Mouse (Mus musculus) liver, embryonic 14.5 days (tissue): ENCODE measurements around the gene Iqschfp. TPM values are rescaled to one million over a fixed set of nuclear protein-coding genes. Genes with fewer than 3 reads are reported as not detected.

Experiments
- ATAC-seq: fragments of 200-750 bp; cut with Nextera tagmentation; 2 replicates; pipeline ENCODE4 v1.8.0; 2017; ENCODE audit warnings: moderate number of reproducible peaks, mild to moderate bottlenecking, moderate library complexity; ENCODE audit not compliant: insufficient read depth
- DNase-seq, 3 experiments: peaks; one replicate each; pipeline ENCODE4 v3.0.0-alpha.2; 2012 to 2013; ENCODE audit warnings: low read depth in 3 of 3, low spot score in 3 of 3
- H3K27ac ChIP-seq: fragments of 300-500 bp; sonication (generic); 2 replicates; pipeline ENCODE4 v1.5.1; 2014; ENCODE audit warnings: moderate library complexity, mild to moderate bottlenecking, control low read depth, inconsistent platforms
- H3K27me3 ChIP-seq: fragments of 300-500 bp; sonication (generic); 2 replicates; pipeline ENCODE4 v1.6.1; 2014; ENCODE audit warnings: mild to moderate bottlenecking, low read length, moderate library complexity; ENCODE audit not compliant: control insufficient read depth, insufficient read depth
- H3K36me3 ChIP-seq: fragments of 300-500 bp; sonication (generic); replicated peaks from 2 replicates; pipeline ENCODE4 v1.6.1; 2014; ENCODE audit warnings: low read depth; ENCODE audit not compliant: control insufficient read depth, insufficient read depth
- H3K4me1 ChIP-seq, 2 experiments: fragments of 200-500 bp in 1 of 2; fragments of 300-500 bp in 1 of 2; sonication (generic) in 1 of 2; replicated peaks; 2 replicates each; pipeline ENCODE4 v1.6.1; 2012 to 2014; ENCODE audit warnings: antibody characterized with exemption in 1 of 2, inconsistent platforms in 1 of 2, low read length in 1 of 2; ENCODE audit not compliant: control insufficient read depth in 2 of 2, insufficient read depth in 2 of 2
- H3K4me2 ChIP-seq: fragments of 300-500 bp; sonication (generic); 2 replicates; pipeline ENCODE4 v1.6.1; 2014; ENCODE audit warnings: low read depth, mild to moderate bottlenecking, control low read depth, moderate library complexity
- H3K4me3 ChIP-seq, 2 experiments: fragments of 200-500 bp in 1 of 2; fragments of 300-500 bp in 1 of 2; sonication (generic) in 1 of 2; 2 replicates each; pipeline ENCODE4 v1.5.1; 2012 to 2014; ENCODE audit warnings: low read depth in 2 of 2, low read length in 2 of 2, mild to moderate bottlenecking in 2 of 2, control low read depth in 1 of 2, inconsistent platforms in 1 of 2, moderate library complexity in 1 of 2; ENCODE audit not compliant: insufficient read depth in 1 of 2
- H3K9ac ChIP-seq: fragments of 300-500 bp; sonication (generic); replicated peaks from 2 replicates; pipeline ENCODE4 v1.6.1; 2014; ENCODE audit warnings: mild to moderate bottlenecking, control low read depth, moderate library complexity
- H3K9me3 ChIP-seq: fragments of 300-500 bp; sonication (generic); 2 replicates; pipeline ENCODE4 v1.6.1; 2016; ENCODE audit warnings: low read length, mixed read lengths; ENCODE audit not compliant: control insufficient read depth
- CTCF ChIP-seq: IDR thresholded peaks from 2 replicates; pipeline ENCODE4 v1.5.1; 2016; ENCODE audit warnings: antibody characterized with exemption, low read depth, control low read depth
- EP300 ChIP-seq: IDR thresholded peaks from 2 replicates; pipeline ENCODE4 v1.6.1; 2016; ENCODE audit warnings: antibody characterized with exemption, low read depth
- WGBS: fragments of 180-500 bp; shearing (Covaris S2); extraction: QIAGEN DNeasy Blood & Tissue Kit; methylation state at CpG from one replicate; pipeline ENCODE4 v1.1.7; 2014; ENCODE audit not compliant: insufficient replicate concordance; 5-methylcytosine and 5-hydroxymethylcytosine counted together
- polyA plus RNA-seq, 2 experiments: library from polyadenylated mRNA; depleted of rRNA in 1 of 2; stranded (reverse) in 1 of 2; unstranded in 1 of 2; fragments of >200 nt; fragmentation: Nextera tagmentation in 1 of 2; extraction: Ambion mirVana in 1 of 2; gene quantifications; 2 replicates each; pipeline versions ENCODE4 v1.2.1 to v1.2.3; 2012 to 2014

Iqschfp gene
- polyA plus RNA-seq, 2 experiments: not detected

DNA sequence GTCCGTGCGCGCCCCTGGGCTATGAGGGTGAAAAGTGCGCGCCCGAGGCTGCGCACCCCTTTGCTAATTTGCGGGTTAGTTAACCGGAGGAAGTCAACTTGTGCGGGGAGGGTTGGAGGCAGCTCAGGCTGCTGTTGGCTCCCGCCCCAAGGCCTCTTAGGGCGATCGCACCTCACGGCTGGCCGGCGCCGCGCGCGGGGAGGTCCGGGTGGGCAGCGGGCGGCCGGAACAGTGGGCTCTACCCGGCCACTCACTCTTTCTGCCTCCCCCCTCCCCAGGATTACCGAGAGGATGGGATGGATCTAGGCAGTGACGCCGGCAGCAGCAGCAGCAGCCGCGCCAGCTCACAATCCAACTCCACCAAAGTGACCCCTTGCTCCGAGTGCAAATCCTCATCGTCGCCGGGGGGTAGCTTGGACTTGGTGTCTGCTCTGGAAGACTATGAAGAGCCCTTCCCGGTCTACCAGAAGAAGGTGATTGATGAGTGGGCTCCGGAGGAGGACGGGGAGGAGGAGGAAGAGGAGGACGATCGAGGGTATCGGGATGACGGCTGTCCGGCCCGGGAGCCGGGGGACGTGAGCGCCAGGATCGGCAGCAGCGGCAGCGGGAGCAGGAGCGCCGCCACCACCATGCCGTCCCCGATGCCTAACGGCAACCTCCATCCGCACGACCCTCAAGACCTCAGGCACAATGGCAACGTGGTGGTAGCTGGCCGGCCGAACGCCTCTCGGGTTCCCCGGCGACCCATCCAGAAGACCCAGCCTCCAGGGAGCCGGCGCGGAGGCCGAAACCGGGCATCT, 602.5 kb downstream of the Iqschfp start:
- Histone ChIP-seq H3K4me2 (peak overlapping the region; percentile 73), H3K9me3 (no peaks in the 10 kb centered on the region), H3K27me3 (peaks cover 38% of the 10 kb centered on the region), H3K4me3 (peak overlapping the region; percentile 49 to 58), H3K4me1 (peaks cover 9 to 21% of the 10 kb centered on the region in 2 experiments; a peak in 3 of 4 replicates), H3K9ac (no peak overlapping the region), H3K27ac (no peak overlapping the region), H3K36me3 (no peaks in the 10 kb centered on the region)
- ATAC-seq: no peak
- under 1% methylated on average over 66 of the region's 68 CpGs for WGBS
- no peak for TF ChIP-seq CTCF
- TF ChIP-seq EP300: no peak
- DNase-seq: no peak

DNA sequence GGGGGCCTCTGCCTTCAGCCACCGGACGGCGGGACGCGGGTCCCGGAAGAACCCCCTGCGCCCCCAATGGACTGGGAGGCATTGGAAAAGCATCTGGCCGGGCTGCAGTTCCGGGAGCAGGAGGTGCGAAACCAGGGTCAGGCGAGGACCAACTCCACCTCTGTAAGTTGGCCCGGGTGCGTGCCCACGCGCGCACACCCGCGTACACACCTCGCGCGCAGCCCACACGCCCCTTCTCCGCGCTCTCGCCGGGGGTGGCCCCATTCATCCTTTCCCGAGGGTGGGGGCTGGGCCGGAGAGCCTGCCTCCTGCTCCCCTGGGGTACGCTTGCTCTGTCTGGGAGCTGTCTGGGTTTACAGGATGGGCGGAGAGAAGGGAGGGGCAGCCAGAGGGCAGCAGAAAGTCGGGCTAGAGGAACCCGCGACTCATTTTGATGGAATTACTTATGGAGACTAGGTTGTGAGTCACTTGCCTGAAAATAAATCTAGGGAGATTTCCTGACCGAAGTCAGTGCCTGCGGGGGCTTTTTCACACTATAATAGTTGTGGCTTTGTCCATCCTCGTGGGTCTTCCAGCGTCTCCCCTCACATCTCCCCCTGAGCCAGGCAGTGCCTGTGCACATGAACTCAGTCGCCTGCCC, 603.2 kb downstream of the Iqschfp start:
- H3K9ac ChIP-seq: no peak overlapping the region
- no peaks in the 10 kb centered on the region for H3K9me3 ChIP-seq
- no peak for ATAC-seq
- peak overlapping the region; percentile 73 for H3K4me2 ChIP-seq
- no peaks in the 10 kb centered on the region for H3K36me3 ChIP-seq
- H3K4me1 ChIP-seq: peaks cover 12 to 26% of the 10 kb centered on the region in 2 experiments; a peak in 3 of 4 replicates
- peaks cover 38% of the 10 kb centered on the region for H3K27me3 ChIP-seq
- DNase-seq: no peak
- no peak for TF ChIP-seq EP300
- TF ChIP-seq CTCF: no peak
- peak overlapping the region; percentile 49 to 58 for H3K4me3 ChIP-seq
- 1% methylated on average over 32 of the region's 38 CpGs for WGBS
- H3K27ac ChIP-seq: no peak overlapping the region

DNA sequence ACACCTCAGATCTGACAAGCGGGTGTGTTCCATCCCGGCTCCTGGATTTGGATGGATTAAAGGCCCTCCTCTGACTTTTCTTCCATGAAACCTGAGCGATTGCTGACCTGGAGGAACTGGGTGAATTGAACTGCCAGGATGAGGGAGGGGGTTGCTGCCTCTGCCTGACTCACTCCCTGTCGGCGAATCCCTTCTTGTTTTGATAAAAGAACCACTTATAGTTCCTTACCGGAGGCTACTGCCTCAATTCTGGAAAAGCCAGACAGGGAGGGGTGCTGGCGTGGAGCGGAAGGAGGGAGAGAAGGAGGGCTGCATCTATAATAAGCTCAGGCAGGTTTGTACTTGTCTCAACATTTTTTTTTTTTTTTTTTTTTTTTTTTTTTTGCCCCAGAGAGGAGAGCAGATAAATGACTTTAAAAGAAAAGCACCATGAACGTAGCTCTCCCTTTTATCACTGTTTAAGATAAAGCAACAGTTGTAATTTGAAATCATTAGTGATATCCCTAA, 603.8 kb downstream of the Iqschfp start:
- H3K27me3 ChIP-seq: peaks cover 38% of the 10 kb centered on the region
- H3K4me1 ChIP-seq: peaks cover 12 to 29% of the 10 kb centered on the region in 2 experiments; a peak in 3 of 4 replicates
- 7% methylated on average over 9 of the region's 9 CpGs for WGBS
- H3K9me3 ChIP-seq: no peaks in the 10 kb centered on the region
- ATAC-seq: no peak
- DNase-seq: no peak
- H3K27ac ChIP-seq: no peak overlapping the region
- TF ChIP-seq CTCF: no peak
- H3K36me3 ChIP-seq: no peaks in the 10 kb centered on the region
- peak overlapping the region; percentile 73 for H3K4me2 ChIP-seq
- no peak overlapping the region for H3K9ac ChIP-seq
- H3K4me3 ChIP-seq: peak overlapping the region in 1 of 2 experiments; percentile 58; a peak in 2 of 4 replicates

GRCm38 (mm10) chr3:68496513-68496912, 604.5 kb downstream of the Iqschfp start:
- Histone ChIP-seq H3K9me3 (no peaks in the 10 kb centered on the region), H3K4me2 (no peak overlapping the region), H3K36me3 (no peaks in the 10 kb centered on the region), H3K27ac (no peak overlapping the region), H3K4me3 (no peak overlapping the region), H3K27me3 (peaks cover 38% of the 10 kb centered on the region), H3K4me1 (peaks cover 12 to 29% of the 10 kb centered on the region in 2 experiments; a peak in 3 of 4 replicates), H3K9ac (no peak overlapping the region)
- TF ChIP-seq EP300 (peak; percentile 55), CTCF (no peak)
- ATAC-seq (no peak), DNase-seq (no peak)
- 22% methylated on average over 6 of the region's 6 CpGs for WGBS
